Mouse (Mus musculus) frontal cortex, postnatal 36 days (tissue): ENCODE measurements at regions not wholly inside any gene's neighbourhood (a gene's known extent, or its start where the extent isn't known, plus 50 kb on each side); places are given as distances from the start of the nearest gene placed in this dataset.
A peak's percentile ranks its signal among the peaks of the same experiment; 100 is the strongest.

Experiments used
- DNase-seq, 2 experiments: peaks; one replicate each; pipeline ENCODE4 v3.0.0; 2022; ENCODE audit warnings: low spot score in 2 of 2

GRCm38 (mm10) chr1:137452749-137453148 is 492.5 kb upstream of the Nr5a2 start:
- no peak for DNase-seq

GRCm38 (mm10) chr1:137446497-137446896 is 486.2 kb upstream of the Nr5a2 start:
- DNase-seq = no peak

- peak; percentile 9 to 54 for DNase-seq
These were observed 467.9 kb upstream of the Nr5a2 start for GRCm38 (mm10) chr1:137428110-137428509.

- no peak for DNase-seq
These were observed 458.1 kb upstream of the Nr5a2 start for GRCm38 (mm10) chr1:137418388-137418787.

- DNase-seq = no peak
These were observed 436.5 kb upstream of the Nr5a2 start for GRCm38 (mm10) chr1:137396736-137397135.

- DNase-seq = no peak
These were observed 427.3 kb upstream of the Nr5a2 start for GRCm38 (mm10) chr1:137387509-137387908.

GRCm38 (mm10) chr1:137378072-137378985 is 418.1 kb upstream of the Nr5a2 start:
- DNase-seq = no peak

- DNase-seq = no peak
These were observed 416.4 kb upstream of the Nr5a2 start for GRCm38 (mm10) chr1:137376685-137377084.

- DNase-seq = no peak
These were observed 414.4 kb upstream of the Nr5a2 start for GRCm38 (mm10) chr1:137374641-137375040.

GRCm38 (mm10) chr1:137373509-137374420 is 413.5 kb upstream of the Nr5a2 start:
- no peak for DNase-seq

GRCm38 (mm10) chr1:137372236-137372635 is 412.0 kb upstream of the Nr5a2 start:
- no peak for DNase-seq

- no peak for DNase-seq
These were observed 404.1 kb upstream of the Nr5a2 start for GRCm38 (mm10) chr1:137364396-137364795.

- no peak for DNase-seq
These were observed 403.7 kb upstream of the Nr5a2 start for GRCm38 (mm10) chr1:137363969-137364368.

GRCm38 (mm10) chr1:137363561-137363960 is 403.3 kb upstream of the Nr5a2 start:
- peak; percentile 19 to 58 for DNase-seq

- DNase-seq = no peak
These were observed 400.7 kb upstream of the Nr5a2 start for GRCm38 (mm10) chr1:137360688-137361570.

GRCm38 (mm10) chr1:137355941-137356512 is 395.8 kb upstream of the Nr5a2 start:
- DNase-seq = no peak

- DNase-seq = no peak
These were observed 392.3 kb upstream of the Nr5a2 start for GRCm38 (mm10) chr1:137352390-137353027.

- DNase-seq = no peak
These were observed 373.9 kb upstream of the Nr5a2 start for GRCm38 (mm10) chr1:137334137-137334536.

- DNase-seq = peak; percentile 23 to 62
These were observed 372.0 kb upstream of the Nr5a2 start for GRCm38 (mm10) chr1:137332108-137332769.

- peak in 1 of 2 experiments; percentile 25 for DNase-seq
These were observed 371.5 kb upstream of the Nr5a2 start for GRCm38 (mm10) chr1:137331746-137332107.
